Mouse (Mus musculus): ENCODE data around the gene Mmd. TPM values are rescaled to one million over a fixed set of nuclear protein-coding genes. Genes with fewer than 3 reads are reported as not detected.

Gene Mmd
- polyA plus RNA-seq (2014; fragmentation: Illumina TruSeq; extraction: RNeasy Lipid Tissue Mini Kit (QIAGEN cat#74804); ENCODE audit: low read depth, low replicate concordance): 5.4 TPM

GRCm38 (mm10) chr11:90249025-90249650 is at the start of gene Mmd:
Gene Mmd (plus strand): TSS chr11:90249456.

Other genes starting within 250 kb of the Mmd start
- 9.4 TPM for gene Pctp, start 246.6 kb upstream of the Mmd start, polyA plus RNA-seq (2014; fragmentation: Illumina TruSeq; extraction: RNeasy Lipid Tissue Mini Kit (QIAGEN cat#74804); ENCODE audit: low read depth, low replicate concordance)
- gene Tmem100, start 219.1 kb upstream of the Mmd start, polyA plus RNA-seq (2014; fragmentation: Illumina TruSeq; extraction: RNeasy Lipid Tissue Mini Kit (QIAGEN cat#74804); ENCODE audit: low read depth, low replicate concordance): 1.6 TPM
- 2.3 TPM for gene Gm45716, start 61.8 kb upstream of the Mmd start, polyA plus RNA-seq (2014; fragmentation: Illumina TruSeq; extraction: RNeasy Lipid Tissue Mini Kit (QIAGEN cat#74804); ENCODE audit: low read depth, low replicate concordance)
- gene Hlf, start 141.4 kb downstream of the Mmd start, polyA plus RNA-seq (2014; fragmentation: Illumina TruSeq; extraction: RNeasy Lipid Tissue Mini Kit (QIAGEN cat#74804); ENCODE audit: low read depth, low replicate concordance): 1.7 TPM